Mouse (Mus musculus) myocyte (in vitro differentiated cells): ENCODE data around the gene Pmp22. TPM values are rescaled to one million over a fixed set of nuclear protein-coding genes. Genes with fewer than 3 reads are reported as not detected.

Experiments used
- H3K27me3 ChIP-seq: one replicate; pipeline ENCODE4 v1.6.1; 2011; ENCODE audit not compliant: control insufficient read depth, insufficient read depth, insufficient read length
- H3K36me3 ChIP-seq: one replicate; pipeline ENCODE4 v1.6.1; 2011; ENCODE audit not compliant: control insufficient read depth, insufficient read depth
- H3K4me2 ChIP-seq: one replicate; pipeline ENCODE4 v1.6.1; 2011; ENCODE audit warnings: low read depth, control low read depth
- H3K4me3 ChIP-seq: one replicate; pipeline ENCODE4 v1.5.1; 2011; ENCODE audit warnings: mild to moderate bottlenecking, control low read depth, moderate library complexity
- H3K79me2 ChIP-seq: one replicate; pipeline ENCODE4 v1.6.1; 2011; ENCODE audit not compliant: control insufficient read depth, insufficient read depth
- H3ac ChIP-seq: one replicate; pipeline ENCODE4 v1.6.1; 2011; ENCODE audit not compliant: control insufficient read depth, insufficient read length
- CEBPB ChIP-seq: IDR thresholded peaks from 2 replicates; pipeline ENCODE4 v1.6.1; 2011; ENCODE audit warnings: mild to moderate bottlenecking, moderate library complexity; ENCODE audit not compliant: poor library complexity, insufficient read depth, severe bottlenecking
- E2F4 ChIP-seq: IDR thresholded peaks from one replicate; pipeline ENCODE4 v1.6.1; 2011; ENCODE audit warnings: mild to moderate bottlenecking, control low read depth, moderate library complexity; ENCODE audit not compliant: insufficient read depth
- MAX ChIP-seq: IDR thresholded peaks from one replicate; pipeline ENCODE4 v1.6.1; 2011; ENCODE audit warnings: low read depth, mild to moderate bottlenecking, control low read depth
- MYOD1 ChIP-seq, 3 experiments: IDR thresholded peaks; one replicate each; pipeline ENCODE4 v1.6.1; 2011; ENCODE audit warnings: control low read depth in 2 of 3, low read depth in 2 of 3, mild to moderate bottlenecking in 2 of 3, moderate library complexity in 1 of 3; ENCODE audit not compliant: insufficient read length in 2 of 3, control insufficient read depth in 1 of 3
- MYOG ChIP-seq, 3 experiments: IDR thresholded peaks; one replicate each; pipeline ENCODE4 v1.6.1; 2011; ENCODE audit warnings: control low read depth in 2 of 3, low read depth in 2 of 3, mild to moderate bottlenecking in 2 of 3; ENCODE audit not compliant: insufficient read length in 2 of 3, control insufficient read depth in 1 of 3, insufficient read depth in 1 of 3
- POLR2A ChIP-seq: IDR thresholded peaks from one replicate; pipeline ENCODE4 v1.6.1; 2011; ENCODE audit warnings: low read depth, mild to moderate bottlenecking, control low read depth, moderate library complexity; ENCODE audit not compliant: insufficient read length
- POLR2AphosphoS2 ChIP-seq: IDR thresholded peaks from one replicate; pipeline ENCODE4 v1.6.1; 2011; ENCODE audit warnings: low read depth, control low read depth; ENCODE audit not compliant: insufficient read length
- REST ChIP-seq: IDR thresholded peaks from one replicate; pipeline ENCODE4 v1.6.1; 2011; ENCODE audit warnings: mild to moderate bottlenecking, control low read depth, moderate library complexity; ENCODE audit not compliant: insufficient read depth, insufficient read length
- SRF ChIP-seq: IDR thresholded peaks from one replicate; pipeline ENCODE4 v1.6.1; 2011; ENCODE audit warnings: low read depth; ENCODE audit not compliant: control insufficient read depth, insufficient read length
- TCF12 ChIP-seq: IDR thresholded peaks from one replicate; pipeline ENCODE4 v1.6.1; 2011; ENCODE audit warnings: mild to moderate bottlenecking, control low read depth; ENCODE audit not compliant: poor library complexity, insufficient read depth, severe bottlenecking
- TCF3 ChIP-seq: IDR thresholded peaks from one replicate; pipeline ENCODE4 v1.6.1; 2011; ENCODE audit warnings: low read depth, control low read depth; ENCODE audit not compliant: insufficient read length
- USF1 ChIP-seq: IDR thresholded peaks from one replicate; pipeline ENCODE4 v1.6.1; 2011; ENCODE audit warnings: low read depth, mild to moderate bottlenecking, control low read depth, moderate library complexity
- polyA plus RNA-seq: library from polyadenylated mRNA; unstranded; fragments of >200 nt; fragmentation: generic; extraction: Trizol; gene quantifications from one replicate; pipeline ENCODE4 v1.2.1, GENCODE M21; 2012; ENCODE audit warnings: missing spikeins

The Pmp22 gene
- polyA plus RNA-seq, 1 experiment: 74.6 TPM

- H3K4me3 ChIP-seq: no peak overlapping the region
- no peaks in the 10 kb centered on the region for H3K79me2 ChIP-seq
- TF ChIP-seq USF1 (no peak), CEBPB (no peak), MYOG (IDR thresholded peaks at IDR 0.05; ENCODE audit: control insufficient read depth in 1 of 3, insufficient read depth in 1 of 3, insufficient read length in 2 of 3, low read depth in 2 of 3) (no peak), POLR2A (no peak), SRF (no peak), MYOD1 (IDR thresholded peaks at IDR 0.05; ENCODE audit: control insufficient read depth in 1 of 3, insufficient read length in 2 of 3, low read depth in 2 of 3) (no peak)
- no peaks in the 10 kb centered on the region for H3K27me3 ChIP-seq
- H3K4me2 ChIP-seq: no peak overlapping the region
- no peak overlapping the region for H3ac ChIP-seq
- H3K36me3 ChIP-seq: no peaks in the 10 kb centered on the region
These were observed 51.7 kb downstream of the Pmp22 start for GRCm38 (mm10) chr11:63180262-63181101.

GRCm38 (mm10) chr11:63188803-63189202 lies 60.0 kb downstream of the Pmp22 start:
- TF ChIP-seq MAX (no peak), REST (no peak), SRF (no peak), TCF3 (no peak), USF1 (no peak), POLR2AphosphoS2 (no peak), MYOD1 (IDR thresholded peaks at IDR 0.05; ENCODE audit: control insufficient read depth in 1 of 3, insufficient read length in 2 of 3, low read depth in 2 of 3) (no peak), MYOG (IDR thresholded peaks at IDR 0.05; ENCODE audit: control insufficient read depth in 1 of 3, insufficient read depth in 1 of 3, insufficient read length in 2 of 3, low read depth in 2 of 3) (no peak), TCF12 (no peak), POLR2A (no peak), CEBPB (no peak), E2F4 (no peak)
- Histone ChIP-seq H3ac (no peak overlapping the region), H3K36me3 (no peaks in the 10 kb centered on the region), H3K4me3 (no peak overlapping the region), H3K27me3 (no peaks in the 10 kb centered on the region), H3K4me2 (no peak overlapping the region), H3K79me2 (no peaks in the 10 kb centered on the region)

GRCm38 (mm10) chr11:63198070-63198469 lies 69.3 kb downstream of the Pmp22 start:
- no peaks in the 10 kb centered on the region for H3K27me3 ChIP-seq
- H3K36me3 ChIP-seq: no peaks in the 10 kb centered on the region
- no peaks in the 10 kb centered on the region for H3K79me2 ChIP-seq
- H3K4me2 ChIP-seq: no peak overlapping the region
- H3ac ChIP-seq: no peak overlapping the region
- TF ChIP-seq POLR2A: no peak
- TF ChIP-seq MYOG (IDR thresholded peaks at IDR 0.05; ENCODE audit: control insufficient read depth in 1 of 3, insufficient read depth in 1 of 3, insufficient read length in 2 of 3, low read depth in 2 of 3): no peak
- TF ChIP-seq USF1: no peak
- TF ChIP-seq SRF: no peak
- TF ChIP-seq TCF3: no peak
- TF ChIP-seq E2F4: no peak
- no peak for TF ChIP-seq MYOD1 (IDR thresholded peaks at IDR 0.05; ENCODE audit: control insufficient read depth in 1 of 3, insufficient read length in 2 of 3, low read depth in 2 of 3)
- TF ChIP-seq TCF12: no peak
- TF ChIP-seq CEBPB: no peak
- no peak for TF ChIP-seq REST
- no peak for TF ChIP-seq POLR2AphosphoS2
- no peak for TF ChIP-seq MAX
- no peak overlapping the region for H3K4me3 ChIP-seq

- TF ChIP-seq MYOG (IDR thresholded peaks at IDR 0.05; ENCODE audit: control insufficient read depth in 1 of 3, insufficient read depth in 1 of 3, insufficient read length in 2 of 3, low read depth in 2 of 3) (no peak), SRF (no peak), POLR2A (no peak), MYOD1 (IDR thresholded peaks at IDR 0.05; ENCODE audit: control insufficient read depth in 1 of 3, insufficient read length in 2 of 3, low read depth in 2 of 3) (no peak), USF1 (no peak), TCF3 (no peak), REST (no peak)
- H3K36me3 ChIP-seq: no peaks in the 10 kb centered on the region
These were observed 73.3 kb downstream of the Pmp22 start for GRCm38 (mm10) chr11:63201989-63202535.

More at GRCm38 (mm10) chr11:63201989-63202535, 73.3 kb downstream of the Pmp22 start:
- Histone ChIP-seq H3K79me2 (no peaks in the 10 kb centered on the region), H3K27me3 (no peaks in the 10 kb centered on the region), H3K4me3 (no peak overlapping the region), H3ac (no peak overlapping the region), H3K4me2 (no peak overlapping the region)

Other genes with a start within 250 kb of the Pmp22 start
- gene Tvp23b, start 249.5 kb upstream of the Pmp22 start, polyA plus RNA-seq: 18.2 TPM
- gene Cdrt4, start 177.8 kb upstream of the Pmp22 start, polyA plus RNA-seq: not detected
- gene Tekt3, start 67.3 kb upstream of the Pmp22 start, polyA plus RNA-seq: not detected